Mouse (Mus musculus): ENCODE measurements at regions not wholly inside any gene's neighbourhood (a gene's known extent, or its start where the extent isn't known, plus 50 kb on each side); places are given as distances from the start of the nearest gene placed in this dataset.

- TF ChIP-seq CTCF (IDR thresholded peaks at IDR 0.05; ENCODE audit: extremely low read depth, insufficient read depth, low read length) (0 out of 2 replicates have a peak, but pooled peaks have one; percentile 9), POLR2A (IDR thresholded peaks at IDR 0.05; ENCODE audit: extremely low read depth, insufficient read depth, low read length) (no peak)
- Histone ChIP-seq H3K27ac (ENCODE audit: insufficient read depth, low read length) (no peak overlapping the region), H3K4me3 (ENCODE audit: insufficient read depth, low read length) (no peak overlapping the region), H3K4me1 (ENCODE audit: control insufficient read depth, insufficient read depth, low read length) (no peaks in the 10 kb centered on the region)
Measured at GRCm38 (mm10) chr8:92115479-92116267, 241.8 kb upstream of the Irx5 start.

GRCm38 (mm10) chr8:92114311-92115275 lies 242.8 kb upstream of the Irx5 start:
- H3K27ac ChIP-seq (ENCODE audit: insufficient read depth, low read length), result no peak overlapping the region
- no peaks in the 10 kb centered on the region for H3K4me1 ChIP-seq (ENCODE audit: control insufficient read depth, insufficient read depth, low read length)
- no peak overlapping the region for H3K4me3 ChIP-seq (ENCODE audit: insufficient read depth, low read length)
- TF ChIP-seq POLR2A (IDR thresholded peaks at IDR 0.05; ENCODE audit: extremely low read depth, insufficient read depth, low read length) (no peak), CTCF (IDR thresholded peaks at IDR 0.05; ENCODE audit: extremely low read depth, insufficient read depth, low read length) (no peak)

GRCm38 (mm10) chr8:92113901-92114300 lies 243.5 kb upstream of the Irx5 start:
- Histone ChIP-seq H3K4me1 (ENCODE audit: control insufficient read depth, insufficient read depth, low read length) (no peaks in the 10 kb centered on the region), H3K27ac (ENCODE audit: insufficient read depth, low read length) (no peak overlapping the region), H3K4me3 (ENCODE audit: insufficient read depth, low read length) (no peak overlapping the region)
- no peak for TF ChIP-seq POLR2A (IDR thresholded peaks at IDR 0.05; ENCODE audit: extremely low read depth, insufficient read depth, low read length)
- TF ChIP-seq CTCF (IDR thresholded peaks at IDR 0.05; ENCODE audit: extremely low read depth, insufficient read depth, low read length), result no peak

- Histone ChIP-seq H3K4me1 (ENCODE audit: control insufficient read depth, insufficient read depth, low read length) (no peaks in the 10 kb centered on the region), H3K4me3 (ENCODE audit: insufficient read depth, low read length) (no peak overlapping the region), H3K27ac (ENCODE audit: insufficient read depth, low read length) (no peak overlapping the region)
- TF ChIP-seq CTCF (IDR thresholded peaks at IDR 0.05; ENCODE audit: extremely low read depth, insufficient read depth, low read length), result no peak
- TF ChIP-seq POLR2A (IDR thresholded peaks at IDR 0.05; ENCODE audit: extremely low read depth, insufficient read depth, low read length), result no peak
Measured at GRCm38 (mm10) chr8:92113386-92113785, 244.0 kb upstream of the Irx5 start.

GRCm38 (mm10) chr8:92104561-92104960 lies 252.9 kb upstream of the Irx5 start:
- Histone ChIP-seq H3K4me3 (ENCODE audit: insufficient read depth, low read length) (no peak overlapping the region), H3K4me1 (ENCODE audit: control insufficient read depth, insufficient read depth, low read length) (no peaks in the 10 kb centered on the region), H3K27ac (ENCODE audit: insufficient read depth, low read length) (no peak overlapping the region)
- no peak for TF ChIP-seq POLR2A (IDR thresholded peaks at IDR 0.05; ENCODE audit: extremely low read depth, insufficient read depth, low read length)
- TF ChIP-seq CTCF (IDR thresholded peaks at IDR 0.05; ENCODE audit: extremely low read depth, insufficient read depth, low read length), result no peak

GRCm38 (mm10) chr8:92102521-92102920 lies 254.9 kb upstream of the Irx5 start:
- H3K27ac ChIP-seq (ENCODE audit: insufficient read depth, low read length), result no peak overlapping the region
- H3K4me1 ChIP-seq (ENCODE audit: control insufficient read depth, insufficient read depth, low read length), result no peaks in the 10 kb centered on the region
- H3K4me3 ChIP-seq (ENCODE audit: insufficient read depth, low read length), result no peak overlapping the region
- TF ChIP-seq POLR2A (IDR thresholded peaks at IDR 0.05; ENCODE audit: extremely low read depth, insufficient read depth, low read length), result no peak
- no peak for TF ChIP-seq CTCF (IDR thresholded peaks at IDR 0.05; ENCODE audit: extremely low read depth, insufficient read depth, low read length)

- Histone ChIP-seq H3K27ac (ENCODE audit: insufficient read depth, low read length) (no peak overlapping the region), H3K4me1 (ENCODE audit: control insufficient read depth, insufficient read depth, low read length) (no peaks in the 10 kb centered on the region), H3K4me3 (ENCODE audit: insufficient read depth, low read length) (no peak overlapping the region)
- TF ChIP-seq POLR2A (IDR thresholded peaks at IDR 0.05; ENCODE audit: extremely low read depth, insufficient read depth, low read length) (no peak), CTCF (IDR thresholded peaks at IDR 0.05; ENCODE audit: extremely low read depth, insufficient read depth, low read length) (no peak)
Measured at GRCm38 (mm10) chr8:92095276-92095675, 262.1 kb upstream of the Irx5 start.

- Histone ChIP-seq H3K4me3 (ENCODE audit: insufficient read depth, low read length) (no peak overlapping the region), H3K4me1 (ENCODE audit: control insufficient read depth, insufficient read depth, low read length) (no peaks in the 10 kb centered on the region), H3K27ac (ENCODE audit: insufficient read depth, low read length) (no peak overlapping the region)
- TF ChIP-seq POLR2A (IDR thresholded peaks at IDR 0.05; ENCODE audit: extremely low read depth, insufficient read depth, low read length), result no peak
- TF ChIP-seq CTCF (IDR thresholded peaks at IDR 0.05; ENCODE audit: extremely low read depth, insufficient read depth, low read length), result no peak
Measured at GRCm38 (mm10) chr8:92084124-92084523, 273.3 kb upstream of the Irx5 start.

- no peak overlapping the region for H3K4me3 ChIP-seq (ENCODE audit: insufficient read depth, low read length)
- no peaks in the 10 kb centered on the region for H3K4me1 ChIP-seq (ENCODE audit: control insufficient read depth, insufficient read depth, low read length)
- no peak overlapping the region for H3K27ac ChIP-seq (ENCODE audit: insufficient read depth, low read length)
- TF ChIP-seq CTCF (IDR thresholded peaks at IDR 0.05; ENCODE audit: extremely low read depth, insufficient read depth, low read length) (no peak), POLR2A (IDR thresholded peaks at IDR 0.05; ENCODE audit: extremely low read depth, insufficient read depth, low read length) (no peak)
Measured at GRCm38 (mm10) chr8:92081900-92082299, 275.5 kb upstream of the Irx5 start.
